Mouse (Mus musculus): Measurements from ENCODE around the gene Evpl.
"Not testable (repeated sequence)": the region's sequence is repeated elsewhere in the genome, so short reads cannot be mapped to it uniquely, and the experiment has no call there.

Gene Evpl

GRCm38 (mm10) chr11:116237742-116238395, at the start of gene Evpl:
Gene Evpl (minus strand): TSS chr11:116238077.
- DNase-seq: peak; percentile 81

- no peak for DNase-seq
Observed at GRCm38 (mm10) chr11:116287351-116287750, 49.5 kb upstream of the Evpl start.

- DNase-seq: no peak
Observed at GRCm38 (mm10) chr11:116285770-116286191, 47.9 kb upstream of the Evpl start.

GRCm38 (mm10) chr11:116283982-116284381, 46.1 kb upstream of the Evpl start:
- no peak for DNase-seq

GRCm38 (mm10) chr11:116282912-116283521, 45.1 kb upstream of the Evpl start:
- DNase-seq: no peak

GRCm38 (mm10) chr11:116282089-116282488, 44.2 kb upstream of the Evpl start:
- DNase-seq: no peak

GRCm38 (mm10) chr11:116281671-116282070, 43.8 kb upstream of the Evpl start:
- DNase-seq: no peak

- DNase-seq: no peak
Observed at GRCm38 (mm10) chr11:116280751-116281663, 43.1 kb upstream of the Evpl start, which contains the start of gene Galr2. Gene Galr2 (plus strand): TSS chr11:116280939.

DNA sequence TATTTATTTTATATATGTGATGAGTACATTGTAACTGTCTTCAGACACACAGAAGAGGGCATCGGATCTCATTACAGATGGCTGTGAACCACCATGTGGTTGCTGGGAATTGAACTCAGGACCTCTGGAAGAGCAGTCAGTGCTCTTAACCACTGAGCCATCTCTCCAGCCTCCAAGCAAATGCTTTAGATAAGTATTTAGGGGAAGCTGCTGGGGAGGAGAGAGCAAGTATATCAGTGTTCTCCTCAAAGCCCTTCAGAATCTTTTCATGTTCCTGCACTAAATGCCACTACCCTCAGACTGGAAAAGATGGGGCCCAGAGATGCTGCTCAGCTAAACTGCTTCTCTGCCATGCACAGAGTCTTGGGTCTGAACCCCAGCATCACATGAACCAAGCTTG, 39.3 kb upstream of the Evpl start:
- not testable (repeated sequence) for DNase-seq

GRCm38 (mm10) chr11:116274045-116274666, 36.3 kb upstream of the Evpl start, which contains the start of gene Srp68:
Gene Srp68 (minus strand): TSS chr11:116274217.
- DNase-seq: peak; percentile 92

DNA sequence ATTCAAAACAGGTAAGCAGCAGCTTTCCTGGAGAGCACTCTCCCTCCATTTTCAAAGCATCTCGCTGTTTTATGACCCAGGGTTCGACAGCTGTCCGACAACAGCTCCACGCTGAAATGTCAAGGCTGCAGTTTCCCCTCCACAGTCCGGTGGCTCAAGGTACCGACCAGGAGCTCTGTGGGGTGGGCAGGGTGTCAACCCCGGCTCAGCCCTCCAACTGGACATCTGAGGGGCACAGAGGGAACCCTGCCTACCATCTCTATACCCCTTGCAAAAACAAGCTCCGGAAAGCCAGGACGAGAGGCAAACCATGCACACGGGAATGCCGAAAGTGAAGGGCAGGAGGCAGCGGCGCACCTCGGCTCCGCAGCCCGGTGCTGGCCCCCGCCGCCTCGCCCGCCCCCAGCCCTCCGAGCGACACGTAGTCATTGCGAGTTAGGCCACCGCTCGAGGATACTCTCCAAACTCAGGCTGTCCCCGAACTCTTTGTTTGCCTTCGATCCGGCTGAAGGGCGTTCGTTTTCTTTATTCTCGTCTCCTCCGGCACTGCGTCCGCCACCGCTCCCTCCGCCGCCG, 35.7 kb upstream of the Evpl start:
- no peak for DNase-seq

GRCm38 (mm10) chr11:116272589-116273468, 35.0 kb upstream of the Evpl start:
- no peak for DNase-seq

DNA sequence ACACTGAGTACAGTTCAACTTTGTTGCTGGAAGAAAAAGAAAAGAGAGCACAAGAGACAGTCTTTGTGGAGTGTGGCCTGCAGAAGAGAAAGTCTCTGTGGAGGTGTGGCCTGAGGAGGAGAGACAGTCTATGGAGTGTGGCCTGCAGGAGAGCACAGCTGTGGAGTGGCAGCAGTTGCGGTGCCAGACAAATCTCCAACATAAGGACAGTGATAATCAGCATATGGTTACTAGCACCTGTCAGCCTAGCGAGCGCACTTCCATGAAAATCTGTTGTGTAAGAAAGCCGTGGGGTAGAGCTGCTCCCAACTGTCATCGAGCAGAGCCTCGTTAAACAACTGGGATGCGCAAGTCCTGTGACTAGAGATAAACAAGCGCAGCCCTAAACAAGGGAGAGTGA, 31.7 kb upstream of the Evpl start:
- no peak for DNase-seq

DNA sequence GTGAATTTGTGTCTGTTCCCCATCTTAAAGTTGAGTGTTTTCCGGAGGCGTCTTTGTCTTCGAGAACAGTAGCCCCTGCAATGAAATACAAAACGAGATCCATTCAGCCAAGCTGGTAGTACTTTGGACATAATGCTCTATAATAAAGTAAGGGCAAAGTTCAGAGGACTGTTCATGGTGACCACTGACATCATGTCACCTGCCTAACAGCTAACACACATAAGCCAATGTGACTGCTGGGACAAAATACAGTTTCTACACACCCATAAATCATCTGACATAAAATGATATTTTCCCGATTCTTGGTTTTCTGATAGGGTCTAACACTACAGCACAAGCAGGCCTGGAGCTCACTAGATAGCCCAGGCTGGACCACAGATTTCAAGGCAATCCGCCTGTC, 30.4 kb upstream of the Evpl start:
- no peak for DNase-seq

DNA sequence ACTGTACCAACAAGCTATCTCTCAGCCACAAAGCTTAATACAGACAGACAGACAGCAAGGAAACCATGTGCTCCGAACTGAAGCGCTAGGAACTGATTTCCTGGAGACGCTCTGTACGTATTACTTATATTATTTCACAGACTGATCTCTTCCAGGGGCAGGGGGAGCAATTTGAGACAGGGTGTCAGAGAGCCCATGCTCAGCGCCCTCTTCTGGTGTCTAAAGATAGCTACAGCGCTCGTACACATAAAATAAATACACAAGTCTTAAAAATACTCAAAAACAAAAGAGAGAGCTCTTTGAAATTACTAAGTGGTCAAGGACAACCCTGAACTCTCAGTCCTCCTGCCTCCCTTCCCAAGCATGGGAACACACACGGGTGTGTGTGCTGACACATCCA, 29.8 kb upstream of the Evpl start:
- no peak for DNase-seq

GRCm38 (mm10) chr11:116265850-116266249, 28.0 kb upstream of the Evpl start:
- DNase-seq: no peak

- peak; percentile 44 for DNase-seq
Observed at GRCm38 (mm10) chr11:116265352-116265751, 27.5 kb upstream of the Evpl start.

DNA sequence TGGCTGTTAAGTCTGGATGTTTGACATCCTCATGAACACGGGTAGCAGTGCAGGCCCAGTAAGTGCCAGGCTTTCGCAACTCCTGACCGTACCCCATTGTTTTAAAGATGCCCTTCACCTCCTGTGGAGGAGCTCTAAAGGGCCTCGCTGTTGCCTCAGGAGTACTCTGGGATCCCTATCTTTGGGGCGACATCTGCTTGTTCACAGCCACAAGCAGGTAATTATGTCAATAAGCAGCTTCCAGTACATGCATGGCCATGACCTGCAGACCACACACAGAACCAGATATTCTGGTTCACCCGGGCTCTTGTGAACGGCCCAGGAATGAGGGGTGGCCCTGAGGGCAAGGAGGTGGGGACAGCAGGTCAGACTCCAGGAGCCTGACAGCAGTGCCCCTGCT, 22.4 kb upstream of the Evpl start:
- no peak for DNase-seq

GRCm38 (mm10) chr11:116259461-116259860, 21.6 kb upstream of the Evpl start:
- DNase-seq: peak; percentile 41

- no peak for DNase-seq
Observed at GRCm38 (mm10) chr11:116255982-116256675, 18.3 kb upstream of the Evpl start.

All from thymus, postnatal 4 days (tissue).